Mouse (Mus musculus) liver, postnatal 0 days (tissue): ENCODE results near the gene Bri3.

Source experiments
- CTCF ChIP-seq: sonication (generic); IDR thresholded peaks from 2 replicates; pipeline ENCODE4 v1.5.1; 2016; ENCODE audit warnings: antibody characterized with exemption, low read depth
- EP300 ChIP-seq: IDR thresholded peaks from 2 replicates; pipeline ENCODE4 v1.6.1; 2016; ENCODE audit warnings: antibody characterized with exemption, low read depth, mild to moderate bottlenecking

- TF ChIP-seq EP300 (no peak), CTCF (0 out of 2 replicates have a peak, but pooled peaks have one; percentile 6)
These were observed 11.6 kb downstream of the Bri3 start for GRCm38 (mm10) chr5:144255632-144256540.
